Mouse (Mus musculus) ES-E14 (cell line): ENCODE results near the gene Schip1. TPM values are rescaled to one million over a fixed set of nuclear protein-coding genes. Genes with fewer than 3 reads are reported as not detected.

Source experiments
- DNase-seq: peaks from one replicate; pipeline ENCODE4 v3.0.0-alpha.2; 2013; ENCODE audit warnings: low read depth, low spot score
- H3K27ac ChIP-seq: 2 replicates; pipeline ENCODE4 v1.5.1; 2012; ENCODE audit warnings: low read depth, mild to moderate bottlenecking, low read length, moderate library complexity, mixed read lengths; ENCODE audit not compliant: poor library complexity, insufficient read depth, severe bottlenecking
- H3K36me3 ChIP-seq: 2 replicates; pipeline ENCODE4 v1.6.1; 2012; ENCODE audit warnings: mild to moderate bottlenecking, low read length, moderate library complexity, mixed read lengths; ENCODE audit not compliant: control insufficient read depth, poor library complexity, insufficient read depth, severe bottlenecking
- H3K4me1 ChIP-seq, 2 experiments: fragments of 150-350 bp in 1 of 2; sonication (generic) in 1 of 2; 2 replicates each; pipeline ENCODE4 v1.6.1; 2012; ENCODE audit warnings: low read length in 2 of 2, mild to moderate bottlenecking in 1 of 2, mixed read lengths in 1 of 2; ENCODE audit not compliant: control insufficient read depth in 2 of 2, insufficient read depth in 2 of 2, poor library complexity in 1 of 2
- H3K4me3 ChIP-seq, 2 experiments: fragments of 150-350 bp in 1 of 2; sonication (generic) in 1 of 2; 2 replicates each; pipeline ENCODE4 v1.5.1; 2012; ENCODE audit warnings: low read length in 2 of 2, low read depth in 1 of 2, mild to moderate bottlenecking in 1 of 2, mixed read lengths in 1 of 2; ENCODE audit not compliant: insufficient read depth in 1 of 2, poor library complexity in 1 of 2, severe bottlenecking in 1 of 2
- H3K9ac ChIP-seq: 2 replicates; pipeline ENCODE4 v1.6.1; 2012; ENCODE audit warnings: low read depth, mild to moderate bottlenecking, low read length, mixed read lengths; ENCODE audit not compliant: poor library complexity, insufficient read depth, severe bottlenecking
- H3K9me3 ChIP-seq: fragments of 150-350 bp; sonication (generic); 2 replicates; pipeline ENCODE4 v1.6.1; 2012; ENCODE audit warnings: low read depth, mild to moderate bottlenecking, low read length; ENCODE audit not compliant: control insufficient read depth, insufficient read depth
- CHD2 ChIP-seq: IDR thresholded peaks from 2 replicates; pipeline ENCODE4 v1.6.1; 2014; ENCODE audit warnings: mild to moderate bottlenecking, low read depth, low read length, inconsistent platforms
- HCFC1 ChIP-seq: IDR thresholded peaks from 2 replicates; pipeline ENCODE4 v1.6.1; 2012; ENCODE audit warnings: low read length, inconsistent platforms, borderline replicate concordance; ENCODE audit not compliant: insufficient read depth
- MAFK ChIP-seq: IDR thresholded peaks from 2 replicates; pipeline ENCODE4 v1.6.1; 2014; ENCODE audit warnings: mild to moderate bottlenecking, low read depth, low read length, inconsistent platforms; ENCODE audit not compliant: insufficient read depth
- ZC3H11A ChIP-seq: IDR thresholded peaks from 2 replicates; pipeline ENCODE4 v1.6.1; 2012; ENCODE audit warnings: low read depth, mild to moderate bottlenecking, inconsistent platforms, low read length, borderline replicate concordance
- ZNF384 ChIP-seq: IDR thresholded peaks from 2 replicates; pipeline ENCODE4 v1.6.1; 2012; ENCODE audit warnings: low read depth, low read length, inconsistent platforms
- in situ Hi-C, 2 experiments: fragments of 600-800 bp; cut with MboI; formaldehyde crosslinking; loops; one replicate each; pipeline ENCODE4 v1.15.1; 2025; ENCODE audit warnings: low sequenced_read_pairs in 2 of 2, inconsistent platforms in 1 of 2; ENCODE audit not compliant: unreplicated experiment in 2 of 2
- total RNA-seq: library from RNA; depleted of rRNA; stranded (reverse); fragments of 300-350 nt; gene quantifications from 2 replicates; pipeline ENCODE4 v1.2.3, GENCODE M21; 2012

The Schip1 gene
- total RNA-seq, 1 experiment: 38.3 TPM

DNA sequence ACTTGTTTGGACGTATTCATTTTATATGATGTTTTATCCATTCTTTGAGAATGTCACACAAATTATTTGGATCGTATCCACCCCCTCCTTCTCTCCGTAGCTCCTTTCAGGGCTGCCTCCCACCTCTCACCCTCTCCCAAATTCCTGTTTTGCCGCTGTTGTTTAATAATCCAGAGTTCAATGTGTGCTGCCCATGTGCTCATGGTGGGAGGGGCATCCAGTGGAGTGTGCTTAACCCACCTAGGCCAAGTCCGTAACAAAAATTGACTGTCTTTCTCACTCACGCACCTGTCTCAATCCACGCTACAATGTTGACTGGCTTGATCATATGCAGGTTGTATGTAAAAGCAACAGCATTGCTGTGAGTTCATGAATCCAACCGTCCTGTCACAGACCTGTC is 542.7 kb downstream of the Schip1 start:
- H3K4me1 ChIP-seq: peaks cover 0 to 6% of the 10 kb centered on the region in 2 experiments; a peak in 1 of 4 replicates
- no peak for TF ChIP-seq CHD2
- no peak for TF ChIP-seq ZNF384
- TF ChIP-seq ZC3H11A: no peak
- no peak for TF ChIP-seq MAFK
- no peak for TF ChIP-seq HCFC1
- in situ Hi-C loops: no loop called here
- no peak overlapping the region for H3K4me3 ChIP-seq
- H3K9ac ChIP-seq: no peak overlapping the region
- peaks cover 2% of the 10 kb centered on the region; the same call in 1 of the 2 replicates for H3K36me3 ChIP-seq
- no peak overlapping the region for H3K27ac ChIP-seq
- no peak for DNase-seq
- H3K9me3 ChIP-seq: no peaks in the 10 kb centered on the region

DNA sequence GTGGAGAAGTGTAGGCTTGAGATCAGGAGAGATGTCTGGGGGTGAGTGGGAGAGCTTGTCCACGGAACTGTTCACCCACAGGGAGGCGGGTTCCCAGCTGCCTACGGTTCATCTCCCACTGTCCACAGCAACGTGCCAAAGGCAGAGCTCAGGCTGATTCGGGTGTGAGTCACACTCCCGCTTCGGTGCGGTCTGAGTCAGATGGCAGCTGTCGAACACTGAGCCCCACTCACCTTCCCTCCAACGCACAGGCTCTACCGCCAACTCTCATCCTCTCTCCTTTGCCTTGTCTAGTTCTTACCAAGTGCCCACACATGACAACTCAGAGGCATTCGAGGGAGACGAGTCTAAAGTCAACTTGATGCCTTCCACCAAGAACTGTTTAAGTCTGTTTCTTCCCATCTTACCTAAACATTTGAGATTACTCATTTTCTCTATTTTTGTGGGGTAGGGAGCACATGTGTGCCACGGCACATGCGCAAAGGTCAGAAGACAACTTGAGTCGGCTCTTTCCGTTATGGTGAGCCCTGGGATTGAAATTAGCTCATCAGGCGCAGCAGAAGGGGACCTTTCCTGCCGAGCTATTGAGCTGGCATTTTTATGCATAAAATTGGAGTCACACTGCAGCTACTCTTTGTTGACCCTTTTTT is 544.4 kb downstream of the Schip1 start:
- Histone ChIP-seq H3K36me3 (peaks cover 2% of the 10 kb centered on the region; the same call in 1 of the 2 replicates), H3K4me1 (peaks cover 0 to 6% of the 10 kb centered on the region in 2 experiments; a peak in 1 of 4 replicates), H3K9me3 (no peaks in the 10 kb centered on the region), H3K27ac (no peak overlapping the region), H3K4me3 (no peak overlapping the region), H3K9ac (no peak overlapping the region)
- in situ Hi-C loops: no loop called here
- no peak for DNase-seq
- TF ChIP-seq CHD2: no peak
- no peak for TF ChIP-seq ZC3H11A
- no peak for TF ChIP-seq MAFK

DNA sequence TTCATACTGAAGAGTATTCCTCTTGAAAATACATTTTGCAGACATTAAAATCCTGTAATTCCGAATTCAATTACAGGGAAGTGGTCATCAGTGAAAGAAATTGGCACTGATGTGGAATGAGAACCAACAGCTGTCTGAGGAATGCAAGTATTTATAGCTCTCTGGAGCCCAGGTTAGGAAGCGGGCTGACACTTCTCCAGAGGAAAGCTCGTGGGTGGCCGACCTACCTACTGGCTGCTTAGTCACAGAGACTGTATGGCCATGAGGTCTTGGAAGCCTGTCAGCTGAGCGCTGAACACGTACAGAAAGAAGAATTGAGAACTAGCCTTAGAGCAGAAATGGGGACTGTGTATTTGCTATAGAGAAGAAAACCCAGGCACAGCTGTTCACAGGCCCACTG is 545.4 kb downstream of the Schip1 start:
- no peak overlapping the region for H3K27ac ChIP-seq
- in situ Hi-C loops: no loop called here
- no peak for DNase-seq

DNA sequence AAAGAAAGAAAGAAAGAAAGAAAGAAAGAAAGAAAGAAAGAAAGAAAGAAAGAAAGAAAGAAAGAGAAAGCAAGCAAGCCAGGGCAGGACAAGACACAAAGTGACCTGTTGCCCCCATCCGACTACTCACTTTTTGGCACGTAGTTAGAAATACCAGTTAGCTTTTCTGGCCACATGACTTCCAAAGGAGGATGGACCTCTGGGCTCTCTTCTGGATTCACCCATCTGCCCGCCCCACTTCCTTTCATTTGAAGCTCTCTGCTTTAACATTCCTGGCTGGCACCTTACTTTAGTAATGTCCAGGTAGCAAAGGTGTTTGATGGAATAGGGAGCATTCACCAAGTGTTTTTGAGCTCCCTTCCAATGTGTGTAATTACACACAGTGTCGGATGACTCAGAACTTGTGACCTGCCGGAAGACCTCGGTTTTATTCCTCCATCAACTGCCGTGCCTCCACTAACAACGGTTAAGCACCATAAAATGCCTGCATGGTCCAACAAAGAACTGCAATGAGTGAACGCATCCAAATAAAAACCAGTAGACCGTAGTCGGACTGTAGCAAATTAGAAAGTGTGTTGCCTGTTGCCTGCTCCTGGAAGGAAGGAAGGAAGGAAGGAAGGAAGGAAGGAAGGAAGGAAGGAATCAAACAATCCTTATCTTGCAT is 546.1 kb downstream of the Schip1 start:
- no peak overlapping the region for H3K4me3 ChIP-seq
- in situ Hi-C loops: no loop called here

More for the DNA sequence above, 545.4 kb downstream of the Schip1 start:
- no peak for TF ChIP-seq HCFC1
- TF ChIP-seq ZNF384: no peak
- no peak for TF ChIP-seq ZC3H11A
- no peak for TF ChIP-seq CHD2
- no peak for TF ChIP-seq MAFK
- no peak overlapping the region for H3K4me3 ChIP-seq
- H3K9me3 ChIP-seq: no peaks in the 10 kb centered on the region
- H3K36me3 ChIP-seq: peaks cover 2% of the 10 kb centered on the region; the same call in 1 of the 2 replicates
- H3K9ac ChIP-seq: no peak overlapping the region
- peaks cover 0 to 6% of the 10 kb centered on the region in 2 experiments; a peak in 1 of 4 replicates for H3K4me1 ChIP-seq

More for the DNA sequence above, 546.1 kb downstream of the Schip1 start:
- no peak for TF ChIP-seq CHD2
- TF ChIP-seq HCFC1: no peak
- no peak for TF ChIP-seq ZNF384
- no peak for TF ChIP-seq ZC3H11A
- Histone ChIP-seq H3K9ac (no peak overlapping the region), H3K4me1 (peaks cover 0 to 6% of the 10 kb centered on the region in 2 experiments; a peak in 1 of 4 replicates), H3K27ac (no peak overlapping the region), H3K36me3 (peaks cover 2% of the 10 kb centered on the region; the same call in 1 of the 2 replicates), H3K9me3 (no peaks in the 10 kb centered on the region)
- DNase-seq: no peak
